Mouse (Mus musculus) fibroblast of lung, adult 2 months (primary cell): ENCODE results near the gene Kng1.
"Not testable (repeated sequence)": the region's sequence is repeated elsewhere in the genome, so short reads cannot be mapped to it uniquely, and the experiment has no call there.

Experiments
- DNase-seq: peaks from one replicate; pipeline ENCODE4 v3.0.0-alpha.2; 2011; ENCODE audit warnings: low read depth

The Kng1 gene

GRCm38 (mm10) chr16:23057668-23058447 is at the start of gene Kng1:
Gene Kng1 (plus strand): TSS chr16:23057865.
- DNase-seq: not testable (repeated sequence)

GRCm38 (mm10) chr16:23013786-23014185 is 43.9 kb upstream of the Kng1 start:
- DNase-seq: peak; percentile 5

- not testable (repeated sequence) for DNase-seq
Measured at GRCm38 (mm10) chr16:23014645-23015044, 43.0 kb upstream of the Kng1 start.

- DNase-seq: not testable (repeated sequence)
Measured at GRCm38 (mm10) chr16:23020571-23020970, 37.1 kb upstream of the Kng1 start.

- no peak for DNase-seq
Measured at GRCm38 (mm10) chr16:23025111-23025510, 32.6 kb upstream of the Kng1 start.

GRCm38 (mm10) chr16:23026582-23026981 is 31.1 kb upstream of the Kng1 start:
- no peak for DNase-seq

GRCm38 (mm10) chr16:23027341-23027740 is 30.3 kb upstream of the Kng1 start:
- not testable (repeated sequence) for DNase-seq

- DNase-seq: peak; percentile 25
Measured at GRCm38 (mm10) chr16:23028966-23029600, 28.6 kb upstream of the Kng1 start, which contains the start of gene Kng2. Gene Kng2 (minus strand): TSS chr16:23029482.

- DNase-seq: peak; percentile 21
Measured at GRCm38 (mm10) chr16:23030673-23031435, 26.8 kb upstream of the Kng1 start.

GRCm38 (mm10) chr16:23033673-23034072 is 24.0 kb upstream of the Kng1 start:
- no peak for DNase-seq

- DNase-seq: no peak
Measured at GRCm38 (mm10) chr16:23037744-23038143, 19.9 kb upstream of the Kng1 start.

- no peak for DNase-seq
Measured at GRCm38 (mm10) chr16:23039281-23039680, 18.4 kb upstream of the Kng1 start.

- DNase-seq: no peak
Measured at GRCm38 (mm10) chr16:23040876-23041275, 16.8 kb upstream of the Kng1 start.

GRCm38 (mm10) chr16:23046319-23046718 is 11.3 kb upstream of the Kng1 start:
- DNase-seq: no peak

- DNase-seq: not testable (repeated sequence)
Measured at GRCm38 (mm10) chr16:23059630-23060029, 2.0 kb downstream of the Kng1 start.

GRCm38 (mm10) chr16:23060781-23061325 is 3.2 kb downstream of the Kng1 start:
- DNase-seq: not testable (repeated sequence)

GRCm38 (mm10) chr16:23077516-23077915 is 19.9 kb downstream of the Kng1 start:
- not testable (repeated sequence) for DNase-seq

GRCm38 (mm10) chr16:23087159-23087558 is 29.5 kb downstream of the Kng1 start:
- not testable (repeated sequence) for DNase-seq

GRCm38 (mm10) chr16:23087712-23088111 is 30.0 kb downstream of the Kng1 start:
- not testable (repeated sequence) for DNase-seq

- not testable (repeated sequence) for DNase-seq
Measured at GRCm38 (mm10) chr16:23088491-23088890, 30.8 kb downstream of the Kng1 start.

GRCm38 (mm10) chr16:23091345-23091744 is 33.7 kb downstream of the Kng1 start:
- DNase-seq: not testable (repeated sequence)

GRCm38 (mm10) chr16:23093321-23093953 is 35.8 kb downstream of the Kng1 start:
- DNase-seq: no peak
